Mouse (Mus musculus): ENCODE results near the gene Tbc1d7.

Gene Tbc1d7

DNA sequence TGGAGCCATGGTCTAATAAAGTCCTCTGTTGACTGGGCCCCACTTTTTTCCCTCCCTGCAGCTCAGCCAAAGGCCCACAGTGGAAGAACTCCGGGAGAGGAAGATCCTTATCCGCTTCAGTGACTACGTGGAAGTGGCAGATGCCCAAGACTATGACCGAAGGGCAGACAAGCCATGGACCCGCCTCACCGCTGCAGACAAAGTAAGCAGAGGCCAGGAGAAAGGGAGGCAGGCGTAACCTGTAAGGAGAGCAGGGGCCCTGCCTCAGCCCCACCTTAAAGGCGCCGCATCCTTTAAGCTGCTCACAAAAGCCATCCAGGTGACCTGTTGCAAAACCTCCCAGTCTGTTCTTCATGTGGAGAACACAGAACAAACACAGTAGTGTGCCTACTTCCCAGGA, 38.4 kb downstream of the Tbc1d7 start:
- no peak for DNase-seq

DNA sequence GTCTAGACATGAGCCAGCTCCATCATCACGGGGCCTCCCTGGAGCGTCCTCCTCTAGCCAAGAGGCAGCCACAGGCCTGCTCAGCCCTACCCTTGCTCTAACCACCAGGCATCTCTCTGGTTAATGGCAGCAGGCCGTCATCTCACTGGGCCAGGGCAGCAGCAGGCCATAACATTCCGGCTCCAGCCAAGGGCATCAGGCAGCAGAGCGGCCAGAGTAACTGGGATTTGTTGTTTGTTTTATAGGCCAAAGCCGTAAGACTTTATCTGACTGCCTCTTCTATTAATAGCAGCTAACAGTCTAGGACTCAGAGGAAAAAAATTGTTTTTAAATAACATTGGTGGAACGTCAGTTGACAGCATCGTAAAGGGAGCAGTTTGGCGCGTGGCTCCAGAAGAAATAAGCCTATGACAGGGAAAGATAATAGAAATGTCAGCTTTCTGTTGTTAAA, 39.5 kb downstream of the Tbc1d7 start:
- no peak for DNase-seq

DNA sequence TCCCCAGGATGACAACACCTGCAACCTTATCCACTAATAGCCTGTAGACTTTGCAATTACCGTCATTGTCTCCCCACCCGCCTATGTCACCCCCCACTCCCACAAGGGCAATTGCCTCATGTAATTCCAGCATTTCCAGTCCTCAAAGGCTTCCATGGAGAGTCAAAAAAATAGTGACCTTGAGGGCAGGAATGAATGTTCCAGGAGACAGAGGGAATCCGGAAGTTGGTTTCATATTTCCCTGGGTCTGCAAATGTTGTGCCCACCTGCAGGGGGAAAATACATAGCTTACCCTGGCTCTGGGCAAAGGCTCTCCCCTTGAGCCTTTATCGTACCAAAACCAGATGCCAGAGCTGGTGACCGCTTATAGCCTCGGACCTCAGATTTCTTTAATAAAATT, 41.1 kb downstream of the Tbc1d7 start:
- peak; percentile 47 for DNase-seq

DNA sequence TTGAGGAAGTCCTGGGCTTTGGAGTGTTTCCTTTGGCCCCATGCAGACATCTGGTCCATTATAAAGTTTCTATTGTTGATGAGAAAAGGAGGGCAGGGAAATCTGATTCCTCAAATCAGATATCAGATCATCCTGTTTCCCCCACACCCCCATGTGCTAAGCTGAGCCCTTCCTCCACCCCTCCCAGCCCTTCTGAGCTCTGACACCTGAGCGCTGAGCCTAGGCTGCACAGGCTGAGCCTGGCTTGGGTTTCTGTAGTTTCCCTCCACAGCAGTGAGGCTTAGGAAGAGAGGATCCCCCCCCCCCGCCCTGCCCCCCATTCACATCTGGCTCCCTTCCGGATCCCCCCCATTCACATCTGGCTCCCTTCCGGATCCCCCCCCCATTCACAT, 46.6 kb downstream of the Tbc1d7 start:
- DNase-seq: peak; percentile 53

DNA sequence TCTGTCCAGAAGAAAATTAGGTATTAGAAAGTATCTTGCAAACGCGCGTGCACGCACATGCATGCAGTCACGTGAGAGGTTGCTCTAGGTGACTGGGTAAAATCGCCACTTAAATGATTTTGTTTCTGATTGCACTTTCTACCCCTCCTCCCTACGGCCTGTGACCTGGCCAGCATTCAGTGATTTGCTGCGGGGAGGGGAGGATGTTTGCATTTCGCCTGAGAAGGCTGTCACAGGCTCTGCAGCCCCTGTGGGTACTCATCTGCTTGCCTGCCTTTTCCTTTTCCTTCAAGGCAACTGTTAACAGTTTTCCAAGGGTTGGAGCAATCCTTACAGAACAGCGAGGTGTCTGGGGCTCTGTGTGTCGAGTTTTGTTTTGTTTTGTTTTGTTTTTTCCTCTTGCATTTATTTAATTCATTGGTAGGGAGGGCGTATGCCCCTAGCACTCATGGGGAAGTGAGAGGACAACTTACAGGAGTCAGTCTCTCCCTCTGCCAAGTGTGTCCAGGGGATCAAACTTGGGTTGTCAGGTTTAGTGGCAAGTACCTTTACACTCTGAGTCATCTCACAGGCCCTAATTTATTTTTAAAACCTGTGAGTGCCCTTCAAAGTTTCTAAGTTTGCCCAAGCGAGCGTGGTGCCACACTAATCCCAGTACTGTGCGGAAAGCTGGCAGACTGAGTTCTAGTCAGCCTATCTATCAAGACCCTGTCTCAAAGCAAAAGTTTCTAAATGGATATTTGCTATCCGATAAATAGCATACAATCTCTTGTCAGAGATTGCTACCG, 47.2 kb downstream of the Tbc1d7 start:
- DNase-seq: peak; percentile 37

DNA sequence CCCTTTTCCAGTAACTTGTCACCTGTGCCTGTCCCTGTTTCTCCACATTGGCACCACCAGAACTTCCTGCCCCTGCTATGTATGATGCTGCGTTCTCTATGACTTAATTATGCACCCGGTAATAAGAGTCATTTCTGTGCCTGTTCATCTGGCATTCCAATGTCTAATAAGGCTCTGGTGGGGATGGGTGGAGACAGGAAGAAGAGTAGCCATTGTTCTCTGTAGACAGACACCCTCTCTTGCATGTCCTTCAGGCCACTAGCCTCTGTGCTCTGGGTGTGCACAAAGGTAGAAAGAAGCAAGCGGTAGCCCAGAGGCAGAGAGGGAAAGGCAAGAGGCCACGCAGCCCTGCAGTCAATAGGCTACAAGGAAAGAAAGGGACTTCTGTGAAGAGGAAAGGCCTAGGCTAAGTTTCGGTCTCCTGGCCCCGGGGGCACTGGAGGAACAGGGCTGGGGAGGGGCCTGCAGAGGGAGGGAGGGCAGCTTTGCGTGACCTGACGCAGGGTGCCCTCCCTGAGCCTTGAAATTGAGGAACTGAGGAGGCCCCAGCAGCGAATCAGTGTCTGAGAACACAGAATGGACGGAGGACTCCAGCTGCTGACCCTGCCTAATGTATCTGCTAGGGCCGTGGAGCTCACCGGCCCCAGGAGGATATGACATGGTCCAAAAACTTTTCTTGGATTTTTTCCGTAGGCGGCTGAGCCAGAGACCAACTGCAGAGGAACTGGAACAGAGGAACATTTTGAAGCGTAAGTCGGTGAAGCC, 48.8 kb downstream of the Tbc1d7 start:
- peak; percentile 36 for DNase-seq

DNA sequence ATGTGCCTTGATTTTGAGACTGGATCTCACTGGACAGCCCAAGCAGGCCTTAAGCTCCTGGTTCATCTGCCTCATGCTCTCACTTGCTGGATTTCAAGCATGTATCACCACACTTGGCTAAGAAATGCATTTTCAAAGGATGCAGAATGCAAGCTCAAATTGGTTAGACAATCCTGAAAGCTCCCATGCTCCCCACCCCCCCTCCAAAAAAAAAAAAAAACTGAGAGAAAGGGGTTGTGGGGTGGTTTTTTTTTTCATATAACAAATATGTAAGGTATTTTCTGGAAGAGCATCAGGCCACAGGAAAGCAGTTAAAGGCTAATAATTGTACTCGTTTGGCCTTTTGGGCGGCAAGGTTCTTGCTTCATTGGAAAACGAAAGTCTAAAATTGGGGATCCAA, 58.2 kb downstream of the Tbc1d7 start:
- DNase-seq: no peak

DNA sequence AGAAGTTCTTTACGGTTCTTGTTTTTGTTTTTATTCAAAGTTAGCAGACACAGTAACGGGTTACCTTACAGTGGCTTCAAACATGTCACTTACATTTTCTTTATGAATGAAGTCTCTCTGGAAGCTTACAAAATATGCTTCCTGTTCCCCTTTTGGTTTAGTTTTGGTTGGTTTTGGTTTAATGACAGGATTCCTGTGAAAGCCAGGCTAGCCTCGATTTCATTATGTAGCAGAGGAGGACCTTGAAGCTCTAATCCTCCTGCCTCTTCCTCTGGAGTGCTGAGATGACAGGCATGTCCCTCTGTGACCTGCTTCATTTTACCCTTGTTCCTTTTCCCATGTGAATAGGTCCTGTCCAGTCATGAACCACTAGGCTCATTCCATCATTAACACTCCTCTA, 58.6 kb downstream of the Tbc1d7 start:
- DNase-seq: no peak

DNA sequence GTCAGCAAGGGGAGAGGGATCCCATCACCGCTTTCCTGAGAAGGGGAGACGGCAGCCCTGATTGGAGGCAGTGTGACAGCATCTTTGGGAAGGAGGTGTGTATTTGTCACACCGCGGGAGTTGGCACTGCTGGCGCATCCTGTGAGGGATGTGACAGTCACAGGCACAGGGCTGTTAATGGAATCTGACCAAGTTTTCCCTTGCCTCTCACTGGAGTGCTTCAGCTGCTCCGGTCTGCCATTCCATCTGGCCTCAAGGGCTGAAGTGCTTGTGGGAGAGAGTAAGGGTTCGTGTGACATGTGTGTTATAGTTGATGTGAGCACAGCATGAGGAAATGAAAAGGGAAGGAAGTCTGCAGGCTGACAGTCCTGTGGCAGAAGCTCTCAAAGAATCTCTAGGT, 59.0 kb downstream of the Tbc1d7 start:
- DNase-seq: no peak

DNA sequence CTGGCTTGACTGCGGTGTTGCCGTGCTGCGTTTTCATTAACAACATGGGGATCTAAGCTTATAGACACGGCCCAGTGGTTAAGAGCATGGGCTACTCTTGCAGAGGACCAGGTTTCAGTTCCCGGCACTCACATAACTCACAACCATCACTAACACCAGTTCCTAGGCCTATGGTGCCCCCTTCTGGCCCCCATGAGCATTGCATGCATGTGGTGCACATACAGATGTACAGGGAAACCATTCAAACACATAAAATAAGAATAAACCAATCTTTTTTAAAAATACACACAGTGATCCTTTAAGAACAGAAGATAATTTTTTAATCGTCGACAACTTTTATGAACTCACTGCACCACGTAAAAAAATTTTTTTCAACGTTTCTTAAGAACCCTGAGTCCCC, 66.8 kb downstream of the Tbc1d7 start:
- DNase-seq: no peak

DNA sequence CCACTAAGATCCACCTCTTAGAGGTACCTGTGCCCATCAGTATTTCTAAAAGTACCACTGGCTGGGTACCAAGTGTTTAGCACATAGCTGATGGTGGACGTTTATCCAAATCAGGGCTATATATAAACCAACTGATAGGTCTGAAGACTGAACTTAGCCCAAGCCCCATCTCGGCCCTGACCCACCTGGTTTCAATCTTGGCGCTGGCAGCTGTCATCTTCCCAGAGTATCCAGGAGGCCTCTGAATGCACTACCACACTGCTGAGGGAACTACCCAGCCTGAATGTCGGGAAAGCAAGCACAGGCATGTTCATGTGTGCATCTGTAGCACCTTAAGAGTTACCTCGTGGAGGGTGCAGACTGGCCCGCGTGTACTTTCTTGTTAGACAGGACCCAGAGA, 68.4 kb downstream of the Tbc1d7 start:
- DNase-seq: no peak
